Mouse (Mus musculus) heart, embryonic 15.5 days (tissue): ENCODE data around the gene Rasgef1a. TPM values are rescaled to one million over a fixed set of nuclear protein-coding genes. Genes with fewer than 3 reads are reported as not detected.
A peak's percentile ranks its signal among the peaks of the same experiment; 100 is the strongest.

Experiments
- ATAC-seq: fragments of 200-750 bp; cut with Nextera tagmentation; replicated peaks from 2 replicates; pipeline ENCODE4 v1.8.0; 2017; ENCODE audit warnings: low read depth, moderate TSS enrichment; ENCODE audit not compliant: insufficient number of reproducible peaks, insufficient read depth, low FRiP score
- H3K27ac ChIP-seq: fragments of 300-500 bp; sonication (generic); 2 replicates; pipeline ENCODE4 v1.5.1; 2015; ENCODE audit warnings: mild to moderate bottlenecking, inconsistent platforms
- H3K27me3 ChIP-seq: fragments of 300-500 bp; sonication (generic); 2 replicates; pipeline ENCODE4 v1.6.1; 2015; ENCODE audit warnings: inconsistent platforms
- H3K36me3 ChIP-seq: fragments of 300-500 bp; sonication (generic); 2 replicates; pipeline ENCODE4 v1.6.1; 2015; ENCODE audit warnings: mild to moderate bottlenecking, inconsistent platforms
- H3K4me1 ChIP-seq: fragments of 300-500 bp; sonication (generic); replicated peaks from 2 replicates; pipeline ENCODE4 v1.6.1; 2015; ENCODE audit warnings: inconsistent platforms
- H3K4me2 ChIP-seq: fragments of 300-500 bp; sonication (generic); 2 replicates; pipeline ENCODE4 v1.6.1; 2015; ENCODE audit warnings: inconsistent platforms, mild to moderate bottlenecking, moderate library complexity
- H3K4me3 ChIP-seq: fragments of 300-500 bp; sonication (generic); 2 replicates; pipeline ENCODE4 v1.5.1; 2015; ENCODE audit warnings: mild to moderate bottlenecking, inconsistent platforms
- H3K9ac ChIP-seq: fragments of 300-500 bp; sonication (generic); 2 replicates; pipeline ENCODE4 v1.6.1; 2015; ENCODE audit warnings: mild to moderate bottlenecking, inconsistent platforms
- H3K9me3 ChIP-seq: fragments of 300-500 bp; sonication (generic); replicated peaks from 2 replicates; pipeline ENCODE4 v1.6.1; 2016; ENCODE audit warnings: inconsistent platforms
- WGBS: fragments of 180-500 bp; shearing (Covaris S2); methylation state at CpG from one replicate; pipeline ENCODE4 v1.1.7; 2015; ENCODE audit warnings: mixed read lengths; 5-methylcytosine and 5-hydroxymethylcytosine counted together
- polyA plus RNA-seq: library from polyadenylated mRNA; unstranded; fragments of >200 nt; fragmentation: Nextera tagmentation; extraction: Ambion mirVana; gene quantifications from 2 replicates; pipeline ENCODE4 v1.2.1, GENCODE M21; 2015

Gene Rasgef1a
- polyA plus RNA-seq, 1 experiment from 2014 or later, result 0.53 TPM

- H3K9ac ChIP-seq, result no peak overlapping the region
- peaks cover 15% of the 10 kb centered on the region for H3K4me1 ChIP-seq
- H3K4me2 ChIP-seq, result no peak overlapping the region
- no peaks in the 10 kb centered on the region for H3K36me3 ChIP-seq
- H3K27ac ChIP-seq, result no peak overlapping the region
- no peak overlapping the region for H3K4me3 ChIP-seq
- no peak for ATAC-seq
- WGBS, result 87% methylated on average over 10 of the region's 10 CpGs
- H3K9me3 ChIP-seq, result no peaks in the 10 kb centered on the region
- H3K27me3 ChIP-seq, result 0 out of 2 replicates have a peak, but pooled peaks cover 4% of the 10 kb centered on the region
These were observed 44.0 kb downstream of the Rasgef1a start for GRCm38 (mm10) chr6:118055209-118055608.

GRCm38 (mm10) chr6:118061266-118061665 is 50.0 kb downstream of the Rasgef1a start:
- WGBS, result 86% methylated on average over 4 of the region's 4 CpGs
- no peaks in the 10 kb centered on the region for H3K36me3 ChIP-seq

GRCm38 (mm10) chr6:118063266-118063665 is 52.0 kb downstream of the Rasgef1a start:
- H3K4me1 ChIP-seq, result peaks cover 20% of the 10 kb centered on the region
- ATAC-seq, result no peak

More at GRCm38 (mm10) chr6:118061266-118061665, 50.0 kb downstream of the Rasgef1a start:
- no peak for ATAC-seq
- peaks cover 22% of the 10 kb centered on the region for H3K27me3 ChIP-seq
- H3K27ac ChIP-seq, result no peak overlapping the region
- H3K4me1 ChIP-seq, result peaks cover 13% of the 10 kb centered on the region
- H3K4me2 ChIP-seq, result no peak overlapping the region
- no peak overlapping the region for H3K4me3 ChIP-seq
- no peak overlapping the region for H3K9ac ChIP-seq
- no peaks in the 10 kb centered on the region for H3K9me3 ChIP-seq

GRCm38 (mm10) chr6:118064968-118065530 is 53.8 kb downstream of the Rasgef1a start:
- H3K27me3 ChIP-seq, result peaks cover 35% of the 10 kb centered on the region
- peaks cover 20% of the 10 kb centered on the region for H3K4me1 ChIP-seq
- H3K4me3 ChIP-seq, result no peak overlapping the region
- no peaks in the 10 kb centered on the region for H3K9me3 ChIP-seq
- no peak overlapping the region for H3K27ac ChIP-seq
- H3K9ac ChIP-seq, result no peak overlapping the region
- no peak for ATAC-seq
- WGBS, result 16% methylated on average over 7 of the region's 7 CpGs
- no peaks in the 10 kb centered on the region for H3K36me3 ChIP-seq
- H3K4me2 ChIP-seq, result peak overlapping the region; percentile 99

More at GRCm38 (mm10) chr6:118063266-118063665, 52.0 kb downstream of the Rasgef1a start:
- peaks cover 32% of the 10 kb centered on the region for H3K27me3 ChIP-seq
- no peak overlapping the region for H3K27ac ChIP-seq
- no peak overlapping the region for H3K4me2 ChIP-seq
- no peaks in the 10 kb centered on the region for H3K36me3 ChIP-seq
- H3K9me3 ChIP-seq, result no peaks in the 10 kb centered on the region
- 63% methylated on average over 5 of the region's 5 CpGs for WGBS
- H3K4me3 ChIP-seq, result no peak overlapping the region
- no peak overlapping the region for H3K9ac ChIP-seq

- H3K27ac ChIP-seq, result no peak overlapping the region
- no peak for ATAC-seq
- WGBS, result under 1% methylated on average over 12 of the region's 12 CpGs
- H3K4me2 ChIP-seq, result peak overlapping the region; percentile 99
- peaks cover 35% of the 10 kb centered on the region for H3K27me3 ChIP-seq
- H3K9ac ChIP-seq, result peak overlapping the region; percentile 46
- peak overlapping the region; percentile 55 for H3K4me3 ChIP-seq
- H3K36me3 ChIP-seq, result no peaks in the 10 kb centered on the region
- H3K4me1 ChIP-seq, result peaks cover 20% of the 10 kb centered on the region
- no peaks in the 10 kb centered on the region for H3K9me3 ChIP-seq
These were observed 54.6 kb downstream of the Rasgef1a start for GRCm38 (mm10) chr6:118065837-118066198.

GRCm38 (mm10) chr6:118066199-118067081 is 55.2 kb downstream of the Rasgef1a start:
- no peak overlapping the region for H3K27ac ChIP-seq
- no peaks in the 10 kb centered on the region for H3K9me3 ChIP-seq
- H3K27me3 ChIP-seq, result peaks cover 35% of the 10 kb centered on the region
- H3K9ac ChIP-seq, result peak overlapping the region; percentile 46
- WGBS, result 2% methylated on average over 40 of the region's 40 CpGs
- H3K4me1 ChIP-seq, result peaks cover 20% of the 10 kb centered on the region
- H3K4me2 ChIP-seq, result peak overlapping the region; percentile 99
- peak; percentile 71 for ATAC-seq
- H3K4me3 ChIP-seq, result peak overlapping the region; percentile 55
- H3K36me3 ChIP-seq, result no peaks in the 10 kb centered on the region

GRCm38 (mm10) chr6:118067720-118068119 is 56.5 kb downstream of the Rasgef1a start:
- H3K9me3 ChIP-seq, result no peaks in the 10 kb centered on the region
- no peak overlapping the region for H3K4me2 ChIP-seq
- peaks cover 20% of the 10 kb centered on the region for H3K4me1 ChIP-seq
- no peak overlapping the region for H3K4me3 ChIP-seq
- no peak overlapping the region for H3K27ac ChIP-seq
- H3K36me3 ChIP-seq, result no peaks in the 10 kb centered on the region
- no peak for ATAC-seq
- 62% methylated on average over 7 of the region's 7 CpGs for WGBS
- peaks cover 35% of the 10 kb centered on the region for H3K27me3 ChIP-seq
- no peak overlapping the region for H3K9ac ChIP-seq

GRCm38 (mm10) chr6:118070321-118071012 is 59.2 kb downstream of the Rasgef1a start:
- Histone ChIP-seq H3K4me3 (no peak overlapping the region), H3K9ac (no peak overlapping the region), H3K27me3 (peaks cover 22% of the 10 kb centered on the region), H3K36me3 (no peaks in the 10 kb centered on the region), H3K4me2 (no peak overlapping the region), H3K27ac (no peak overlapping the region), H3K9me3 (no peaks in the 10 kb centered on the region), H3K4me1 (peaks cover 29% of the 10 kb centered on the region)
- 66% methylated on average over 5 of the region's 5 CpGs for WGBS
- ATAC-seq, result no peak

GRCm38 (mm10) chr6:118071013-118071350 is 59.7 kb downstream of the Rasgef1a start:
- WGBS, result 82% methylated on average over 4 of the region's 4 CpGs
- H3K27me3 ChIP-seq, result peaks cover 16% of the 10 kb centered on the region
- no peak for ATAC-seq
- H3K4me2 ChIP-seq, result no peak overlapping the region
- peaks cover 25% of the 10 kb centered on the region for H3K4me1 ChIP-seq
- no peak overlapping the region for H3K9ac ChIP-seq
- H3K9me3 ChIP-seq, result no peaks in the 10 kb centered on the region
- H3K27ac ChIP-seq, result no peak overlapping the region
- no peak overlapping the region for H3K4me3 ChIP-seq
- H3K36me3 ChIP-seq, result no peaks in the 10 kb centered on the region

GRCm38 (mm10) chr6:118071416-118071815 is 60.2 kb downstream of the Rasgef1a start:
- Histone ChIP-seq H3K4me3 (no peak overlapping the region), H3K27me3 (peaks cover 14% of the 10 kb centered on the region; the same call in 1 of the 2 replicates), H3K36me3 (no peaks in the 10 kb centered on the region), H3K9me3 (no peaks in the 10 kb centered on the region), H3K4me1 (peaks cover 25% of the 10 kb centered on the region), H3K9ac (no peak overlapping the region), H3K27ac (no peak overlapping the region), H3K4me2 (no peak overlapping the region)
- ATAC-seq, result no peak
- WGBS, result 92% methylated on average over 1 of the region's 3 CpGs

- no peak for ATAC-seq
- no peak overlapping the region for H3K9ac ChIP-seq
- 75% methylated on average over 1 of the region's 1 CpGs for WGBS
- H3K27ac ChIP-seq, result no peak overlapping the region
- H3K36me3 ChIP-seq, result no peaks in the 10 kb centered on the region
- H3K4me2 ChIP-seq, result no peak overlapping the region
- peaks cover 19% of the 10 kb centered on the region for H3K4me1 ChIP-seq
- H3K27me3 ChIP-seq, result peaks cover 12% of the 10 kb centered on the region; the same call in 1 of the 2 replicates
- no peaks in the 10 kb centered on the region for H3K9me3 ChIP-seq
- no peak overlapping the region for H3K4me3 ChIP-seq
These were observed 60.9 kb downstream of the Rasgef1a start for GRCm38 (mm10) chr6:118072176-118072575.
